Mouse (Mus musculus): Measurements from ENCODE around the gene Znrf3.
A peak's percentile ranks its signal among the peaks of the same experiment; 100 is the strongest.

Znrf3 gene

DNA sequence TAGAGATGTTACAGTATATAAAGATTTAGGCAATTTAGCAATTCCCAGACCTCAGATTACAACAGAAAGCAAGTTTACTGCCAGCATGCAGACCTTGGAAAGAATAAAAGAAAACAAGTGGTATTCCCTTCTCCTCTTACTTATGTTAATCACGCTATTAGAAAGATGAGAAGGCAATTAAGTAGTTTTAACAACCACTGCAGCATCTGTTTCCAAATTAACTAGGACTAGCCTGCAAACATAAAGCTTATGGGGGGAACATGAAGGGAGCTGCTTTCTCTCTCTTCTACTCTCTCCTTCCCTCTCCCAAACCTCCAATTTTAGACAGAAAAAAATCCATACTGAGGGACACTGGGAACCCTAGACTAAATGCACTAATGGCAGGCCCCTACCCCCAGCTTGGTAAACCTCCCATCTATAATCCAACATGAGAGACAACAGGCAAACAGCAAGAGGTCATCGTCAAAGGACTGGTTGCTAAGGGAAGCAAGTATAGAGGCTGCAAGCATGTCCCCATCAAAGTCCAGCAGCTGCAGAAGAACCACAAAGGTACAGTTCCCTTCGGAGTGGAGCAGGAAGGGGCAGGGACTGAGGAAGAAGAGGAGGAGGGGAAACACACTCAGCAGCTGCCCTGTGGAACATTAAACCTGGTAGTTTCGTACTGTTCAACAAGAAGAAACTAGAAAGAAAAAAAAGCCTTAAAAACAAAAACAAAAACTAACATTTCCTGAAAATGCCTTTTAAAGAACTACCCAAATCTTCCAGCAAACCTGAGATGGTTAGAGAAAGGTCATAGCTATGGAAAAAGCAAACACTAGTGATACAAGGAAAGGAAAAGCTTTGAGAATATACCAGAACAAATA, 53.4 kb downstream of the Znrf3 start:
- DNase-seq, result no peak

DNA sequence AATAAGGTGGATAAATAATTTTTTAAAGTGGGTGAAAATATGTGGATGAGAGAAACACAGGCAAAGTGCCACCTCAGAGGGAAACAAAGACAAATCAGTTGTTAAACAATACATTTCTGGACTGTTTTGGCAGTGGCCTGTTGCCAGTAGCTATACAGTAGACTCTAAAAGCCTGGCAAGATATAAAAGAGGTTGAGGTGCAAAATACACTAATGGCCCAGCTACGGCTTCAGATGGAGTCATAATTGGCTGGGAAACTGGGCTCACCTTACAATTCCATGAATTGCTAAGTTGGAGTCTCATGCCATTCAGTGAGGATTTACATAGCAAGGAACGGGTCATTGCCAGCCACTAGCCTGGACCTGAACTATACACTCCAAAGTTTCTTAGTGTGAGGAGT, 62.0 kb downstream of the Znrf3 start:
- DNase-seq, result no peak

DNA sequence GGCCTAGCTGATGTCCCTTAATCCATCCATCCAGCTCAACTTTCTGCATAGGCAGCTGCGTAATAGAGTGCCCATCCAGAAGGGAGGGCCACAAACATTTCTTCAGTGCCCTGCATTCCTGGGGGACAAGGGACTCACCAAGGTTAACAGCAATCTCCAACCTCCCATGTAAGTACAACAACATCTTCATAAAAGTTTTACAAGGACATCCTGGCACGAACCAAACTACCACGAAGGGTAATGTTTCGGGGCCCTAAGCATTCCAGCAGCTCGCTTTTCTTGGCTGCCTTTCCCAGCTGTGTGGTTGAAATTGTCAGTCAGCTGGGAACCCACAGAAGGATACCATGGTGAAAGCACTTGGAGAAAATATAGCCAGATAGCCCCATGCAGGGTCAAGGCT, 63.4 kb downstream of the Znrf3 start:
- DNase-seq, result no peak

DNA sequence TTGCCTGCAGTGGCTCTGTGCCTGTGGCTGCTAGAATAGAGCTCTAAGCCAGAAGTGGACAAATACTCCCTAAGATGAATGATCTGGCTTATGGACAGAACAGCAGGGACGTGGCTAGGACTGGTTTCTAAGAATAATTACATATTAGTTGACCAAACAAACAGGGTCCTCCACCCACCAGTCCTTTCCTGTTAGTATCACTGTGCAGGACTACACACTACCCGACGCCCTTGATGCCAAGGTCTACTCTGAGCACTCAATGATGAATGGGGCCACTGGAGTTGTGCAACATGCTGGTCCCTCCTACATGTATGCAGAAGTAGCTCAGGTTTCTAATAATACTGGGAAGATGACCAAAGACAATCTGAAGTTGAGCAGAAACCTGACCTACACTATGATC, 64.4 kb downstream of the Znrf3 start:
- DNase-seq, result no peak

DNA sequence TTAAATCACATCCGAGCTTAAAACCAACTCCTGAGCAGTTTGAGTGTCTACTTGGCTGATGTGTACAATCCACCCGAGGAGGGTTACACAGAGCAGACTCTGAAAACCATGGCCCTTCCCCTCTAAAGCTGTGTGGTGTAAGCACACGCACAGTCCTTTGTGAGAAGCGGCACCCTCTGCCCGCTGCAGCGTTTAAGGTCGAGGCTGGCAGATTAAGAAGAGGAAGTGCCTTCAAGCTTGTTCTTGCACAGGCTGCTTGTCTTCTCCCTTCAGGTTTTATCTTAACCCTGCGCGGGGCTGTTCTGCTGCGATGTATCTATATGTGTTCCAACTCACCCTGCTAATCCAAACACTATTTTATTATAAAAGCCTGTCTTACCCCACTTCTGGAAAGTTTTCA, 75.5 kb downstream of the Znrf3 start:
- DNase-seq, result peak; percentile 33 to 50

DNA sequence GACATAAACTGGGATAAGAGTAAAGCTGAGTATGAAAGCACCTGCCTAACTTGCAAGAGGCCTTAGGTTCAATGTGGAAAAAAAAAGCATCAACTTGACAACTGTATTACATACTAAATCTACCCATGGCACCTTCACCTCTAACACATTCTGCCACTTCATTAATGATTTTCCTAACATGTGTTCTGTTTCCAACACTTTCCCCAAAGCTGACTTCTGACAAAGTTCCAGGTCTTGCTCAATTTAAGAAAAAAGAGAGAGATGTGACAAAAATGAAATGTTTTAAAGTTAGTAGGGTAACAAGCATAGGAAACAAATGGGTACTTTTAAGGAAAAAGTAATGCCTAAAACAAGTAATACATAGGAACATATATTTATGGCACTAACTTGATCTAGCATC, 76.2 kb downstream of the Znrf3 start:
- DNase-seq, result no peak

DNA sequence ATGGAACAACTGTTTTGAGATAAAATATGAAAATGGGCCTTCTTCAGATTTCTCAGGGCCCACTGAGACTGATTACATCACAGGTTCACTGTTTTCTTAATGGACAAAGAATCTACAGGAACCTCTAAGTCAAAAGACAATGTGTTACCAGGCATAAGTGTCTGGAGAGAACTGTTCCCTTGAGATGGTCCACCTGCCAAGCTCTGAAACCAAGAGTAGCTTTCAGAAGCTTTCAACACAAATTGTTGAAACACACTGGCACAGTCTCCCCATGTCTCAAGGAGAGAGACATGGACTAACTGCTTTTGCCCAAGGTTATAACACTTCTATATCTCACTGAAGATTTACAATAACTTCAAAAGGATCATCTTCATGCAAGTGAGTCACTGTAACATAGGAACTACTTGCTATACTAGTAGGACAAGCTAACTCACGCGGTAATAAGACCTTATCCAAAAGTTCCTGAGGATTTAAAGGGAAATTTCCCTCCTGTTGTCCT, 89.3 kb downstream of the Znrf3 start:
- DNase-seq, result no peak

DNA sequence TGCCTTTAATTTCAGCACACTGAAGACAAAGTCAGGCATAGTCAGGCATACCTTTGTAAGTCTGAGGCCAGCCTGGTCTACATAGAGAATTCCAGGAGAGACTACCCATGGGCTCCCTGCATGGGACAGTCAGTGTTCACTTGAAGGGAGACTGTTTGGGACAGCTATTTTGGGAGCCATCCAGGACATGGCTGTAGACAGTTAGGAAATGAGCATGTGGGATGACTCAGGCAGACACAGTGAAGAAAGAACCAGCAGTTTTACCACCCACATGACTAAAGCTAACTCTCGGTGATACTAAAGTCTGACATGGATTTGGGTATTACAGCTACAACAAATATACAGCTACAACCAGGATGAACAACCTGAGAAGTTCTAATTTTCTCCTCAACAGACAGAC, 89.9 kb downstream of the Znrf3 start:
- no peak for DNase-seq

DNA sequence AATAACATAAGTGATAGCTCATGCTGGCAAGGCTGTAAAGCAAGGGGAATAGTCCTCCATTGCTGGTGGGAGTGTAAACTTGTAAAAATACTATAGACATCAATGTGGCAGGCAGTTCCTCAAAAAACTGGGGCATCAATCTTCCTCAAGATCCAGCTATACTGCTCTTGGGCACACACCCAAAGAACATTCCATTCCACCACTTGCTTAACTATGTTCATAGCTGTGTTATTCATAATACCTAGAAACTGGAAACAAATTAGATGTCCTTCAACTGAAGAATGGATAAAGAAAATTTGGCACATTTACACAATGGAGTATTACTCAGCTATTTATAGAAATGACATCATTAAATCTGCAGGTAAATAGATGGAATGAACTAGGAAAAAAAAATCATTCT, 91.6 kb downstream of the Znrf3 start:
- no peak for DNase-seq

DNA sequence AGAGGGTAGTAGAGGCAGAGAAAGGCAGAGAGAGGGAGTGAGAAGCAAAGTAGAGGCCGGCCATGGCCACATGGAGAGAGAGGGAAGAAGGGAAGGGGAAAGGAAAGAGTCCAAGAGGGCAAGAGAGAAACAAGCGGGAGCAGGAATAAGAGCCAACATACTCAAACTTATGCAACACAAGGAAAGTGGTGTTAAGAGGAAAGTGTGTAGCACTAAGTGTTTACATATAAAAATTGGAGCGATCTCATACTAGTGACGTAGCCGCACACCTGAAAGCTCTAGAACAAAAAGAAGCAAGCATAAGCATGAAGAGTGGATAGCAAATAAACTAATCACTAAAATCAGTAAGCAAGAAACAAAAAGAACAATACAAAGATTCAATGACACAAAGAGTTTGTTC, 95.2 kb downstream of the Znrf3 start:
- no peak for DNase-seq

DNA sequence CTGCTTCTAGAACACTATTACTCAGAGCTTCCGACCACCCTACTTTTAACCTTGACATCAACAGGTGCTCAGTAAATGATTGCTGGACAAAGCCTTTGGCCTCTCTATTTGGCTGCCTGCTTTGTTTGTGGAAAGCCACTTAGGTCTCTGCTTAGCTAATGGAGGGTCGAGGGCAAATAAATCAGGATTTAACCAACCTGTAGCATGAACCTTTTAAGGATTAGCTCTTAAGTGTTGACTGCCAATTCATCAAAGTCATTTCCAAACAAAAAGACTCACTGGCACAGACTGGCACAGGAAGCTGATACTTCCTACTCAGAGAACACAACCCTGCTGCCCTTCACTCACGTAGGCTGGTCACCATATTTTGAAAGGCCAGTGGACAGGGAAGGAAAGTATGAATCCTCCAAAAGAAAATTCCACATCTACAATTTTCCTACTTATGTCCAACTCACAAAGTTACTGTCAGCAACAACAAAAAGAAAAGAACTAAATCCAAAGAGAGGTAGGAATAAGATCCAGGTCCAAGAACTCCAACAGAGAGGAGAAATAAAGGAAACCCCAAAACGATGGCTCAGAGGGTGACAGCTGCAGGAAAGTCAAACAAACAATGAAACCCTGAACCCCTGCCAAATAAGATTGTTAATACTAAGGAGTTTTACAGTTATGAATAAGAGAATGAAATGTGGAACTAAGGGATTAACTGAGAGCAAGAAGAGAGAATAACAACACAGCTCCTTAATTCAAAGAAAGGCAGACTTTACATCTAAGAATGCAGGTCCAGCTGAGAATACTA, 97.6 kb downstream of the Znrf3 start:
- DNase-seq, result no peak

DNA sequence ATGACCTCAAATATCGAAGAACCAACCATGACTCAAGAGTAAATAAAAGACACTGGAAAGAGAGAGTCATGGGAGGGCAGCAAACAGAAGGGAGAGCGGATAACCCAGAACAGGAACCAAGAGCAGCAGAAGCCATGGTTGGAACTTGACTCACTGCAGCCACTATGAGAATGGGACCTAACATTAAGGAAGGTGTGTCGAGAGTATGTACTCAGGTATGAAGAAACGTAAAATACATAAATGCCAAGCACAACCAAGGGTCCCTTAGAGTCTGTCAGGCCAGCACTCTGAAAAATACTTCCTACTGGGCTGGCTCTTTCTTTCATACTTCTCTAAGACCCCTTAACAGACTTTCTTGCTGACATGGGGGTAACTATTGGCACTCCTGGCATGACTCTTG, 100.9 kb downstream of the Znrf3 start:
- DNase-seq, result no peak

DNA sequence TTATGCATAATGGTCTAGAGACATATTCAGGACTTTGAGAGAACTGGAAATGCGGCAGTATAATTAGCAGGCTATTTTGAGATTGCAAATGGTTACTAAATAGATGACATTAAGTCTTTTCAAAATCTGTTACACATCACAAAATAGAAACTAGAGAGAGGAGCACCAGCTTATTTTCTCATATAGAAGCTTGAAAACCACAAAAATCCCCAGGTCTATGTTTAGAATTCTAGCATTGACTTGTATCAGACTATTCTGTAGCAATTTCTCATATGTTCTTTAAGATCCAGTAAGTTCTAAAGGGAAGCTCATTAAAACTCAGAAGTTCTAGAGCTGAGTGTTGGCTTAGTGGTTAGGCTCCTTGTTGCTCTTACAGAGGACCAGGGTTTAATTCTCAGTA, 104.9 kb downstream of the Znrf3 start:
- DNase-seq, result no peak

DNA sequence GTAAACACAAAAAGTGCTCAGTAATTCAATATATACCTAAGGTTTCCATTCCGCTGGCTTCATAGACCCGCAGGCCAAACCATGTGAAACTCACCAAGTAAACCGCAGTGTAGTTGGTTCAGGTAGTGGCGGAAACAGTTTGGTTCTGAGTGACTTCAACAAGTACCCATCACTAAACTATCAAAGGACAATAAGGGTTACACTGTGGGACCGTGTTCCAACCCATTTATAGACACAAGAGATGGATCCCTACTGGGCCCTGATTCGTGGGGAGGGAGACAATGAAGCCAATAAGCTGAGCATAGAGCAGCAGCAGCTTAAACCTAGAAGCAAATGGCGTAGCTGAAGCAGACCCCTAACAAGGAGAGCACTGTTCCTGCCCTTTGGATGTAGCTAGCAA, 107.8 kb downstream of the Znrf3 start:
- no peak for DNase-seq

DNA sequence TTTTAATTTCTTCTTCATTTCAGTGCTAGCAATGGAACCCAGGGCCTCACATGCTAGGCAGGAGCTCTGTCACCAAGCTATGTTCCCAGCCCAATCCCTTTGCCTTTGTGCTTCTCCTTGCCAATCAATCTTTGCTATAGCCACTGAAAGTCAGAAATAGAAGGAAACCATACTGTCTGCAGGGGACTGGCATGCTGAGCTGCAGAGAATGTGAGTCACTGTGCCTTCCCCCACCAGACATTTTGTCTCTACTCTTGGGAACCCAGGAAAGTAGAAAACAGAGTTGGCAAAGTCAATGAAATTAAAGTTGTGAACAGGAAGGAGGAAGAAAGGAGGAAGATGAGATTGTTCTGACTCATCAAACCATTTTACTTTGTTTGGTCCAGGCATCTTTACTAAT, 108.4 kb downstream of the Znrf3 start:
- DNase-seq, result no peak

DNA sequence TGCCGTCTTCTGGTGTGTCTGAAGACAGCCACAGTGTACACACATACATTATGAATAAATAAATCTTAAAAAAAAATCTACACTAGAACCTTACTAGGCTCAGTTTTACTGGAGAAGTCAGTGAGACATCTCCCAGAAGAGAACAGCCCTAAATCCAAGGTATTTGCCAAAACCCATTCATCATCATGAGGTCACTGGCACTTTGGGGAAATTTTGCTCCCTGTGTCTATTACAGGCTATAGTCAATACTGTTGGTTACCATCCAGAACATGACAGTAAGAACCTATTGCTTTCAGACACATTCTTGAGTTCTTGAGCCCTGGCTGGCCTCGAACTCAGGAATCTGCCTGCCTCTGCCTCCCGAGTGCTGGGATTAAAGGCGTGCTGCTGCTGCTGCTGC, 113.8 kb downstream of the Znrf3 start:
- DNase-seq, result no peak

DNA sequence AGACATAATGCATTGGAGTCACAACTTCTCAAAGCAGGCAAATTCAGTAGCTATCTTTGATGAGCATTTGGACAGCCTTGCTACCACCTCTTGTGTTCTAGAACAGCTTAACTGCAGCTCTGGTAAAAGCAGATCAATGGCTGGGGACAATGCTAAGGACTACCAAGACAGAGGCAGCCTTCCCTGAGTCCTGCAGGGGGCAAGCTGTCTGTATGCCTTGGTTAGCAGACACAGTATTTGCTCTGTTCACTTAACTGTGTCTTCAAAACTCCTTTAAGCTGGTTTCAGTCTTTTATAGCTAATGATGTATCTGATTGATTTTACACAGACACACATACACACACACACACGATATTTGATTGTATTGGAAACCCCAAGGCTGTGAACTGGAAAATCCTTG, 117.0 kb downstream of the Znrf3 start:
- DNase-seq, result no peak

DNA sequence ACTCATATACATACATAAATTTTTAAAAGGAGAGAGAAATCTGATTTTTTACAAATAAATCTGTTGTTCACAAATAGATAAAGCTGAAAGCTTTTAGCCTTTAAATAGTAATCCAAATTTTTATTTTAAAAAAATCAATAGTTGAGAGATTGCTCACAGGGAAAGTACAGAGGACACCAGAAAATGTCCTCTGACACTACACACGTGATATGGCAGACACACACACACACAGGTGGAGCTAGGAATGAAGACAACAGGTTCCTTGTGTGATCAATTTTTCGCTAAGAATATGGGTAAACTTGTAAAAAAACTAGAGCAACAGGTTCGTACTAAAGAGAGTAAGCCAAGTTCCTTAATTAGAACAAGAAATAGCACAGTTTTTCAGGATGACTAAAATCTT, 118.4 kb downstream of the Znrf3 start:
- DNase-seq, result no peak

DNA sequence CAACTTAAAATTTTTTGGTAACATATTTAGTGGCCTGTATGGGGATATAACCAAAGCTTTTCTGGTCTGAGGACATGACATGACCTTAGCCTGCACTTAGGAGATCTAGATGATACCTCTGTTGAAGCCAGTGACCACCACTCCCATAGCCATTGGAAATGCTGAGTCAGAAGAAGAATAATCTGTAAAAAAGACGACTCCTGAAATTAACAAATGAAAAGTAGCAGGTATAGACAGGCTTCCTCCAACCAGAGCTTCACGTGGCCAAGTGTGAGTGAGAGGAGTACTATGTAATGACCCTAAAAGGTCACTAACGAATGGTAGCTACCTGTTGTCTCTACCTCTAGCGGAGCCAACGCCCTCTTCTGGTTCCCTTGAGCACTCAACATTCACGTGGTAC, 119.4 kb downstream of the Znrf3 start:
- DNase-seq, result no peak

DNA sequence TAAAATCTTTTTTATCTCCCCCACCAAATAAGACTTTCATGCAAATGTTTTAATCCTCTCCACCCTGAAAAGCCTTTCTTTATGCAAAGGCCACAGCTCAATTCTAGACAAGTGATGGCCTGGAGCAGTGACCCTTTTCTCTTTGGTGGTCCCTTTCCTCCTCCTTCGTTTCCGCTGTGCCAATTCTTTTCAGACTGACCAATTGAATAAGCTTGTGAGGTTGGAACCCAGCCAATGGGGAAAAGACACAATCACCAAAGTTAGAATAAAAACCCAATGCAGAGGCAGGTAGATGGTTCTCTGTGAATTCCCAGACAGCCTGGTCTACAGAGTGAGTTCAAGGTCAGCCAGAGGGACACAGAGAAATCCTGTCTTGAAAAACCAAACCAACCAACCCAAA, 120.4 kb downstream of the Znrf3 start:
- no peak for DNase-seq

DNA sequence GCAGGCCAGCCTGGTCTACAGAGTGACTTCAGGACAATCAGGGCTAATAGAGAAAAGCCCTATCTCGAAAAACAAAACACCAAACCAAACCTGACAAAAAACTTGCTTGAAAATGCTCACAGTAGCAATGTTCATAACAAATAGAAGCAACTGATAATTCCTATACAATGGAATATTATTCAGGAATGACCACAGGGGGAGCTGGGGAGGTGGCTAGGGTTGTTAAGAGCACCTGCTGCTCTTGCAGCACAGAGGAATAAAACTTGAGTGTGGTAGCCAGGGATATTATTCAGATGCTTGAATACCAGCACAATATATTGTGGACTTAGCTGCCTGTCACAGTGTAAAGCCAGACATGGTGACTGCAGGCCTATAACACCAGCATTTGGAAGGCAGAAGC, 123.0 kb downstream of the Znrf3 start:
- no peak for DNase-seq

DNA sequence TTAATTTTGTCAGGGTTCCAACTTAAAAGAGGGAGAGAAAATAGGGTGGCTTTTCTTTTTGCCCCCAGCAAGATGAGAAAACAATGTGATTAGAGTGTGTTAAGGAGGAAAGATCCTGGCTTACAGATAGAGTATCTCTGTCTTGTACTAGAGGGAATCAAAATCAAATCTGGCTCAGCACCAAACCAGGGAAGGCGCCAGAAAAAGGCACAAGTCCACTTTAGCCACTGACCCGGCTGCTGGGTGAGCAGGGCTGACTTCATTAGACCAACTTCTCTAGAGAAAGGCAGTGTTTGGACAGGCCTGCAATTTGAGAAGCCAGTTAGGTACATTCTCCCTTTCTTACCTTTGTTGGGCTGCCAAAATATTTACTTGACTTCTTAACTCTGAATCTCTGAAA, 125.7 kb downstream of the Znrf3 start:
- DNase-seq, result no peak

DNA sequence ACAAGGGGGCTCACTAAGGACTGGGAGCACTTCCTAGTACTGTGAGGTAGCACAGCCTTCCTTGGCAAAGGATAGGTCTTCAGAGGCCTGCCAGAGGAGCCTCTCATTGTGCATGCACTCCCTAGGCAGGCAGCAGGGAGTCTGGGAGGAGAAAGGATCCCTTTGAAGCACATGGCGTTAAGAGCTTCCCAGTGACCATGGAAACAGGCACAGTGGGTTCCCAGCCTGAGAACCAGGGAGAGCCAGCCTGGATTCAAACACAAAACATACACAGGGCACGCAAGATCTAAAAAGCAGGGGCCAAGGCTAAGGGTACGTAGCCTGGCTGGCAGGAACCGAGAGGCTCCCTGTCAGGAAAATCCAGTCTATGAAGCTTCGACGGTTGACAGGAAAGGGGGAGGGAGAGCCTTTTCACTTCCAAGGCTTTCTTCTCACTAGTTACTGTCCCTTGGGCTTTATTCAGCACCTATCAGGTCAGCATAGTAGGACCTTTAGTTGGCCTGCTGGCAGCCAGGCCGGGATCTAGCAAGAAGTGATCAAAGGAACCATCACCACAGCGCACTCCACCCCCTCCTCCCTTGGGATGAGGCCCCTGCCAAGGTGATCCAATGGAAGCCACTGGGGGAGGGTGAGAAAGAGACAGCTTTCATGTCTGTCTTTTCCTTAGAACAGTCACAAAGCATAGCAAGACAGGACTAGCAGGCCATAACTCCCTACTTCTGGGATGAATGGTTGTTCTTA, 126.4 kb downstream of the Znrf3 start:
- no peak for DNase-seq

DNA sequence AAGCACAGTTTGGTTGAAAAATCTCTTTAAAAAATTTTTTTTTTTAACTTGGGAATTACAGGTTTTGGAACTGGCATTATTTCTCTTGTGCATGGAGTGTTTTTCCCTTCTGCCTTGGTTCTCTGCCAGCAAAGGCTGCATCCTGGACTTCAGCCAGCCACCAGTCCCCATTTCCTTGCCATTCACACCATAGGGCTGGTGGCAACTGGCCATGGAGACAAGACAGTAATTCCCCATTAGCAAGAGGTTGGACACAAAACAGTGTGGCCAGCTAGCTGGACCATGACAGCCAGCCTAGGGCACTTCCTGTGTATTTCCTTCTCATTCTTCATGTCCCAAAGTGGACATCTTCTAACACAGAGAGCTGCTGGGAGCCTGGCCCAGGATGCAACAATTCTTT, 129.9 kb downstream of the Znrf3 start:
- DNase-seq, result no peak

Data from thymus, postnatal 36 days (tissue).